Mouse (Mus musculus) heart, postnatal 0 days (tissue): ENCODE measurements around the gene Ppp1r3e. TPM values are rescaled to one million over a fixed set of nuclear protein-coding genes. Genes with fewer than 3 reads are reported as not detected.

Experiments
- ATAC-seq: fragments of 200-750 bp; cut with Nextera tagmentation; 2 replicates; pipeline ENCODE4 v1.8.0; 2017; ENCODE audit warnings: low read depth, moderate number of reproducible peaks, moderate library complexity; ENCODE audit not compliant: insufficient read depth
- DNase-seq: peaks from one replicate; pipeline ENCODE4 v3.0.0-alpha.2; 2016; ENCODE audit warnings: low spot score
- H3K27ac ChIP-seq: fragments of 300-500 bp; sonication (generic); 2 replicates; pipeline ENCODE4 v1.5.1; 2014; ENCODE audit warnings: low read depth, mild to moderate bottlenecking
- H3K27me3 ChIP-seq: fragments of 300-500 bp; sonication (generic); 2 replicates; pipeline ENCODE4 v1.6.1; 2014; ENCODE audit warnings: low read length, mixed read lengths; ENCODE audit not compliant: control insufficient read depth, insufficient read depth
- H3K36me3 ChIP-seq: fragments of 300-500 bp; sonication (generic); replicated peaks from 2 replicates; pipeline ENCODE4 v1.6.1; 2014; ENCODE audit warnings: low read length, mixed read lengths; ENCODE audit not compliant: control insufficient read depth, insufficient read depth
- H3K4me1 ChIP-seq: fragments of 300-500 bp; sonication (generic); 2 replicates; pipeline ENCODE4 v1.6.1; 2014; ENCODE audit warnings: antibody characterized with exemption; ENCODE audit not compliant: control insufficient read depth, insufficient read depth
- H3K4me2 ChIP-seq: fragments of 300-500 bp; sonication (generic); 2 replicates; pipeline ENCODE4 v1.6.1; 2014; ENCODE audit warnings: low read depth, mild to moderate bottlenecking, low read length, moderate library complexity
- H3K4me3 ChIP-seq: fragments of 300-500 bp; sonication (generic); 2 replicates; pipeline ENCODE4 v1.5.1; 2014; ENCODE audit warnings: low read depth, low read length
- H3K9ac ChIP-seq: fragments of 300-500 bp; sonication (generic); replicated peaks from 2 replicates; pipeline ENCODE4 v1.6.1; 2014; ENCODE audit warnings: low read depth, low read length, mixed read lengths
- H3K9me3 ChIP-seq: fragments of 300-500 bp; sonication (generic); replicated peaks from 2 replicates; pipeline ENCODE4 v1.6.1; 2016; ENCODE audit warnings: low read length; ENCODE audit not compliant: control insufficient read depth
- CTCF ChIP-seq: IDR thresholded peaks from 2 replicates; pipeline ENCODE4 v1.5.1; 2016; ENCODE audit warnings: antibody characterized with exemption, control low read depth, low read depth
- EP300 ChIP-seq: IDR thresholded peaks from 2 replicates; pipeline ENCODE4 v1.6.1; 2016; ENCODE audit warnings: antibody characterized with exemption, low read depth
- WGBS: fragments of 180-500 bp; shearing (Covaris S2); extraction: QIAGEN DNeasy Blood & Tissue Kit; methylation state at CpG from one replicate; pipeline ENCODE4 v1.1.7; 2014; 5-methylcytosine and 5-hydroxymethylcytosine counted together
- polyA plus RNA-seq: library from polyadenylated mRNA; unstranded; fragments of >200 nt; fragmentation: Nextera tagmentation; extraction: Ambion mirVana; gene quantifications from 2 replicates; pipeline ENCODE4 v1.2.1, GENCODE M21; 2015
- total RNA-seq: library from RNA; depleted of rRNA; stranded (reverse); fragments of >200 nt; gene quantifications from 2 replicates; pipeline ENCODE4 v1.2.3, GENCODE M21; 2014; ENCODE audit warnings: low replicate concordance

The Ppp1r3e gene
- total and polyA plus RNA-seq, 2 experiments from 2014 or later, result 0.79 to 1.3 TPM

DNA sequence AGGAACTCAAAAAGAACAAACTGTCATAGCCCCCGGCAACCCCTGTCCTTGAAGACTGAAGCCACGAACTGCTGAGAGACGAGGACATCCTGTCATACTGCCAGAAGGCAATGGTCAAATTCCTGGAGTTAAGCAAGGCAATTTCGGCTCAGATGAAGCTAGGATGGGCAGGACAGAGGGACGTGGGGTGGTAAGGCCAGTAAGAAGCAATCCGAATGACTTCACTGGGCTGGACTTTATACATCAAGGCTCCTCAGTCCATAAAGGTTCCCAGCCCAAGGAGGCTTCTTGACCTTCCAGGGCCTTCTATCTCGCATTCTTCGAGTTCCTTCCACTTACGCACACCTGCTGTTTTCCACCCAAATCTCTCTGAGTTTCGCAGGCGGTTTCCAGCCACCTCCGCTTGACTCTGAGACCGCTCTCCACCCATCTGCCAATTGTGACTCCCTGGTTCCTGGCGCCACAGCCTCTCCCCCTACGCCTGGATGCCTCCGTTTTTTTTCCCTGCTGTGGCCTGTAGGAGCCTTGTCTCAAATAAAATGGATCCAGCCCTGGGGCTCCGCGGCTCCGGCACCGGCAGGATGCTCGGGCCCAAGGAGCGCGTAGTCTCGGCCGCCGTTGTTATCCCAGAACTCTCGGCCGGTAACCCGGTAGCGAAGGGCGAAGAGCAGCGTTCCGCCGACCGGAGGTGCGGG is 1.4 kb downstream of the Ppp1r3e start:
- Histone ChIP-seq H3K27ac (peak overlapping the region; percentile 79), H3K9me3 (no peaks in the 10 kb centered on the region), H3K4me3 (peak overlapping the region; percentile 85), H3K4me1 (peaks cover 11% of the 10 kb centered on the region; the same call in 1 of the 2 replicates), H3K4me2 (peak overlapping the region; percentile 98), H3K36me3 (no peaks in the 10 kb centered on the region), H3K9ac (peak overlapping the region; percentile 69), H3K27me3 (no peaks in the 10 kb centered on the region)
- peak; percentile 24 for DNase-seq
- TF ChIP-seq EP300 (no peak), CTCF (no peak)
- peak; percentile 37 for ATAC-seq
- 3% methylated on average over 36 of the region's 36 CpGs for WGBS

DNA sequence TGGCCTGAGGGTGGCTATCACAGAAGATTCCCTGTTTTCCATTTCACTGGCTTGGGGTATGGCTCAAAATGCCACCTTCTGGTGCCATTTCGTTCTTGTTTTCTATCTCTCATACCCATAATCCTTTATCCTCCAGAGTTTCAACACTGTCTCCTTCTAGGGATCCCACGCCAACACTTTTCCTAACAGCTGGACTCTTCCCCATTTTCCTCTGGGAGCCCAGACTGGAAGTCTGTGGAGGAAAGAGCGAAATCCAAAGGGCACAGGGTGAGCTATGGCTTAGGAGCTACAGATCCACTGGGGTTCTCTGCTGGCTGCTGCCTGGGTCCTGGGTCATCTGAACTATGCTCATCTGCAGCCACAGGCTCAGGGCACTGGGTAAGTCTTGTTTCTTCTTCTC is 3.2 kb downstream of the Ppp1r3e start:
- WGBS, result 91% methylated on average over 3 of the region's 3 CpGs
- Histone ChIP-seq H3K27ac (no peak overlapping the region), H3K4me2 (no peak overlapping the region), H3K27me3 (no peaks in the 10 kb centered on the region), H3K36me3 (no peaks in the 10 kb centered on the region), H3K4me3 (no peak overlapping the region), H3K9me3 (no peaks in the 10 kb centered on the region), H3K9ac (no peak overlapping the region), H3K4me1 (peaks cover 11% of the 10 kb centered on the region; the same call in 1 of the 2 replicates)
- TF ChIP-seq EP300 (no peak), CTCF (no peak)
- DNase-seq (no peak), ATAC-seq (no peak)

DNA sequence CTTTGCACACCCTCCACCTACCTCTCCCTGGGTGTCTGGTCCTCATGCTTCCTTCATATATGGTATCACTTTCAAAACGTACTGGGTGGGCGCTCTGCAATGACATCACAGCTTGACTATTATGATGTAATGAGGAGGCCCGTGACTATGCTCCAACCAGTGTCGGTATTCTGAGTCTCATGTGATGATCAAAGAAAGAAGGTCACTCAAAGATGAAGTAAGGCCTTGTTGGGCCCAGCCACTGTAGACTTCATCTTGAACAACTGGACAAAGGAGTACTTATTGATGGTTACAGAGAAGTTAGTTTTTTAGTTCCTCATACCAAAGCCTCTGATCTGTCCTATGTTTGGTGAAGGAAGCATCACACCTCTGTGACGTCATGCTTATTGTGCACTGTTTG is 6.5 kb downstream of the Ppp1r3e start, which contains the start of gene Homez:
TSS of gene Homez (minus strand) at position 101 of the 400 bp plus-strand sequence.
- Histone ChIP-seq H3K27me3 (no peaks in the 10 kb centered on the region), H3K9ac (no peak within 1 kb of the TSS), H3K36me3 (no peaks in the 10 kb centered on the region), H3K4me2 (no peak within 1 kb of the TSS), H3K27ac (no peak within 1 kb of the TSS), H3K9me3 (no peaks in the 10 kb centered on the region), H3K4me1 (peaks cover 5% of the 10 kb centered on the region; the same call in 1 of the 2 replicates), H3K4me3 (no peak within 1 kb of the TSS)
- WGBS, result 86% methylated on average over 5 of the region's 5 CpGs
- ATAC-seq (no peak), DNase-seq (no peak)
- TF ChIP-seq CTCF (no peak), EP300 (no peak)

DNA sequence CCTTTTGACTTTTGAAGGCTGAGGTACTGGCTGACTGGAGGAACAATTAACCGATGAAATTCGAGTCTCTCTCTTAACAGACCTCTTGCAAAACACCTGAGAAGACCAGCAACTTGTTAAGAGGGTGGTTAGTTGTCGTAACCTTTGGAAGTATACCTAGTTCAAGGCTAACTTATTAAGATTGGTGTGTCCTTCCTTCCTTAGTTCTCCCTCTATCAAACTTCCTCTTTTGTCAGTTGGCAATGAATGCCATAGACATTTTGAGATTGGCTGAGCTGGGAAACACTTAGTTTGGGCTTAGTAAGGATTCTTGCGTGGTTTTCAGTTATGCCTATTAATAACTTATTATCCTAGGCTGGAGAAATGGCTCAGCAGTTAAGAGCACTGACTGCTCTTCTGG is 9.3 kb downstream of the Ppp1r3e start:
- Histone ChIP-seq H3K4me1 (no peaks in the 10 kb centered on the region; the same call in 1 of the 2 replicates), H3K36me3 (no peaks in the 10 kb centered on the region), H3K4me3 (no peak overlapping the region), H3K27ac (no peak overlapping the region), H3K9ac (no peak overlapping the region), H3K27me3 (no peaks in the 10 kb centered on the region), H3K4me2 (no peak overlapping the region), H3K9me3 (no peaks in the 10 kb centered on the region)
- 82% methylated on average over 4 of the region's 4 CpGs for WGBS
- ATAC-seq (no peak), DNase-seq (no peak)
- TF ChIP-seq EP300, result no peak
- no peak for TF ChIP-seq CTCF

DNA sequence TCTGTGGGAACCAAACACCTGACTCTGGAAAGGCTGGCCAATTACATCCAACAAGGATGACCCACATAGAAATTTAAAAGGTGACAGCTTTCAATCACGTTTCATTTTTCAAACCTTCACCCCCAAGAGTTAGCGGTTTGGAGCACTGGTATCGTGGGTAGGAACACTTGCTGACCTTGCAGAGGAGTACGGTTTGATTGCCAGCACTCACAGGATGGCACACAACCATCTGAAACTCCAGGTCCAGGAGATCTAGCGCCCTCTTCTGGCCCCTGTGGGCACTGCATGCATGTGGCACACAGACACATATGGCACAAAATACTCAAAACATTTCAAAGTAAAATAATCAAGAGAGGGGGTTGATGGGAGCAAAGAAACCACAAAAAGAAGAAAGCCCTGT is 10.4 kb downstream of the Ppp1r3e start:
- Histone ChIP-seq H3K4me2 (no peak overlapping the region), H3K27ac (no peak overlapping the region), H3K27me3 (no peaks in the 10 kb centered on the region), H3K36me3 (no peaks in the 10 kb centered on the region), H3K9me3 (no peaks in the 10 kb centered on the region), H3K4me3 (no peak overlapping the region), H3K9ac (no peak overlapping the region), H3K4me1 (no peaks in the 10 kb centered on the region; the same call in 1 of the 2 replicates)
- DNase-seq (no peak), ATAC-seq (no peak)
- WGBS, result 57% methylated on average over 5 of the region's 5 CpGs
- TF ChIP-seq CTCF (peak; percentile 10; the same call in 1 of the 2 replicates), EP300 (no peak)
